Mouse (Mus musculus) cerebellum, adult 11 months (tissue): ENCODE measurements at regions not wholly inside any gene's neighbourhood (a gene's known extent, or its start where the extent isn't known, plus 50 kb on each side); places are given as distances from the start of the nearest gene placed in this dataset.

Experiments used
- DNase-seq: peaks from one replicate; pipeline ENCODE4 v3.0.0; 2022

DNA sequence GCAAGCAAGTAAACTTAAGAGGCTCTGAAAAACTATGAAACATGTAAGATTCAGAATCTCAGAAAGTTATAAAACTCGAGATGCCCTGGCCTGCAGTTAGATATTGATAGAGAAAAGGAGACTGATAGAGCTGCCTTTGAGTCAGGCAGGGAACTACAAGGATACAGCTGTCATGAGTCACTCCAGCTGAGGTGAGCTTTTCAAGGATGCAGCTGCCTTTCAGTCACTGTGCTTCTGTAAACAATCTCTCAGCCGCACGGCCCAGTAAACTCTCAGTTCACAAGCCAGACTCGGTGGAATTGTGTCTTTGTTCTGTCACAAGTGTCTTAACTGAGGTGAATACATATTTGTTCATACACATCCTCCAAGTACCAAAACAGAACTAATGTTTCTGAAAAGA is 334.9 kb upstream of the Rsrc1 start:
- no peak for DNase-seq

DNA sequence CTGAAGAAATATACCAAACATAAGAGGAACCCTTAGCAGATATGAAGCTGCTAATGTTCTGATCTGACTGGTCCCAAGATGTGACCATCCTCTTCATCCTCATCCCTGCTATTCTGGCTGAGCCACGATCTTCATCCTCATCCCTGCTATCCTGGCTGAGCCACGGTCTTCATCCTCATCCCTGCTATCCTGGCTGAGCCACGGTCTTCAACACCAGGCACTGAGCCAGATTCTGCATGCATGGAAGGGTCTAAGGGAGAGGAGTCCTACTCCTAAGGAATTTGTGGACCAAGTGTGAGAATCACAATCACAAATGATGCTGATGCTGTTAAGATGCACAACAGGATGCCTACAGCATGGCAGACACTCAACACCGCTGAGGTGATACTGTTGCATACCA is 331.9 kb upstream of the Rsrc1 start:
- DNase-seq = no peak

DNA sequence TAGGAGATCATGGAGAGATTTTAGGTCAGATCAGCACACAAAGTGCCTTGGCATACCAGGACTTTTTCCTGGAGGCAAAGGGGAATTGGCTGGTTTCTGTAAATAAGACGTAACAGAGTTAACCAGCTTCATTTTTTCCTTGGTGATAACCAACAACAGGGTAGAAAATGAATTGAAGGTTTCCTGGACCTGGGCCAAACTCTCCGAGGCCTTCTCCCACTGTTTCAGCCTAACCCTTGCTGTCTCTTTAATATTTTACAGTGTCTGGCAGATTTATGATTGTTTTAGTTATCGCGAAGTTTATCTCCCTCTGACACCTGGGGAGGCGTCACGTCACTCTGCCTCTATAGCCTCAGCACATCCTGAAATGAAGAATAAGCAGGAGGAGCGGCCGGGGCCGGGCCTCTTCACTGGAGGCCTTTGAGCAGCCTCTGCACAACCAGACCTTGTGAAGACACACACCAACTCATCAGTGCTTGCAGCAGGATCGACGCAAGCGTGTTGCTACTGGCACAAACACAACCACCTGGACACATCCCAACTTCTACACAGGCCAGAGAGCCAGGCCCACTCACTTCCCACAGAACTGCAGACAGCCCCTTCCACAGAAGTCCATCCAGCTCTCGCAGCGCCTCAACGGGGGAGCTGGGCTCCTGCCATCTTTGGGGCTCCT is 331.0 kb upstream of the Rsrc1 start:
- DNase-seq = peak; percentile 16

DNA sequence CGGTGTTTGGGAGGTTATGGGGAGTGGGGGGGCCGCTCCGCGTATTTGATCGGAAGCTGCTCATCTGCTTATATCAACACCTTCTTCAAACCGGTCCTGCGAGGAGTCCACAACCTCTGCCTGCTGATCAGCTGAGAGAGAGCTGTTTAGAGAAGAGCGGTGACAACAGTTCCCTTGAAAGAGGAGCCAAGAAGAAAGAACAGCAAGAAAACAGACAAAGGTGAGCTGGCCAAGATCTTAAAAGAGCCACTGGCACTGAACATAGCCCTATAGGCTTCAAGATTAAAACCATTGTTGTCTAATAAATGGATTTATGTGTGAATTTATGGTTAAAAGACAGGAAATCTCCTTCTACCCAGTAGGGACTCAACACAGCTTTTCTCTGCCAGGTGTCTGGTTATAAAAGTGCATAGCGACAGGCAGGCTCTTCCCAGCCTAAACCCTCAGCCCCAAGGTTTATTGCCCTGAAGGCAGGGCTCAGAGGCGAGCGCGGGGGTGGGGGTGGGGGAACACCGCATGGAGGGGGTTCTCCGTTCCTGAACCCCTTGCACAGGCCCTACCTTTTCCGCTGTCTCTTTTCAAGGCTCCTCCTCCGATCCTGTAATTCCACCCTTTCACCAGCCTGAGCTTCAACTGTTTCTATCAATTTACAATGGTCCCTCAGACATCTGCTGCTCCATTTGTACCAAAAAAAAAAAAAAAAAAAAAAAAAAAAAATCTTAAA is 330.3 kb upstream of the Rsrc1 start:
- no peak for DNase-seq

DNA sequence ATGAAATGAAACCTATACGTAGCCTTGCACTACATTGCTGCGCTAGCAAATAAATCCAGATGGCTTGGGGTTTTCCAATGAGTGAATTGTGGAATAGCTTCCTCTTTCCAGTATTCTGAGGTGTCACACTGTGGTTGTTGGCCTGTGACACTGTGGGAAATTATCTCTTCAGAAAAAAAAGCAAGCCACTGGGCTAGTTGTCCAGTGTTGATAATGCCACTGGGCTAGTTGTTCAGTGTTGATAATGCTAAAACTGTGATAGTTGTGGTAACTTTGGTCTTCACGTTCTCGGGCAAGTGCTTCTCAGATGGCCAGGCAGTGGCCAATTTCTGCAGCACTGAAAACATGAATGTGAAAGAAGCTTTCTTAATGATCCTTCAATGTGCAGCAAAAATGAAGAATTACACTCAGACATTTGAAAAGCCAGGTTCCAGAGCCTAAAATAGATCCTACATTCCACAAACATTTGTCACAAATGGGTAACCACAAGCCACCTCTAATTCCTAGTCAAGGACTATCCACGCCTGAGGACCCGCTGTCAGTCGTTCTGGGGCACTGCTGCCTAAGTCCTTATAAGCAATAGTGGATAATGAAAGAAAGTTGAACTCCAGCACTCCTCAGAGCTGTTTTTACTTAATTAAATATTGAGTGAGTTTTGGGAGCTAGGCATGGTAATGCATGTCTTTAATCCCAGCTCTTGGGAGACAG is 328.9 kb upstream of the Rsrc1 start:
- DNase-seq = no peak

DNA sequence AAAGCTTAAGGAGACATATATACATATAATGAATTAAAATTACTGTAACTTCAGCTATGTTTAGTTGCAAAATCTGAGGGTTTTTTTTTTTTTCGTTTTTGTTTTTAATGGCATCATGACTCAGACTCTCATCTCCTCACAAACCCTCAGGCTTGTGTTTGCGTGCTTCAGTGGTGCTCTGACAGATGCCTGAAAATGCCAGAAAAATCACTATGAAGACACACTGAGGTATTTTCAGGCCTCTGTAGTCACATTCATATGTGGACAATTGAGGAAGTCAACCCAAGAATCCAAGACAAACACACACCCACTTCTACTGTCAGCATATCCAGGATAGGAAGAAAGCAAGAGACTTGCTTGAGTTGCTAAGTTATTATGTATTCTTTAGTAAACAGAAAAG is 327.2 kb upstream of the Rsrc1 start:
- DNase-seq = no peak

DNA sequence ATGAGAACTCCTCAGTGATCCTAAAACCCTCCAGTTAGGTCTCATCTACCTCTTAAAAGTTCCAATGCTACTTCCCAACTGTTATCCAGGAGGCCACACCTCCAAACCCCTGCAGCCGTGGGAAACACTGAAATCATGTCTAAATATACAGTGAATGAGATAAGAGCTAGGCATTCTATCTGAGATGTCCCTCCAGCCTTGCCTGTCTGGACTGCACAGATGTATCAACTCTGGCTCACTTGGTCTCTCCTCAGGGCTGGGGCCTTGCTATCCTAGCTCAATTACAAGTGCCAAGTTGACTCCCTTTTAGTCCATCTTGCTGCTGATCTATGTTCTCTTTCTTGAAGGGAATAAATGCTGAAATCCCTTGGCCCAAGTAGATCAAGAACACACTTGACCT is 326.3 kb upstream of the Rsrc1 start:
- no peak for DNase-seq

DNA sequence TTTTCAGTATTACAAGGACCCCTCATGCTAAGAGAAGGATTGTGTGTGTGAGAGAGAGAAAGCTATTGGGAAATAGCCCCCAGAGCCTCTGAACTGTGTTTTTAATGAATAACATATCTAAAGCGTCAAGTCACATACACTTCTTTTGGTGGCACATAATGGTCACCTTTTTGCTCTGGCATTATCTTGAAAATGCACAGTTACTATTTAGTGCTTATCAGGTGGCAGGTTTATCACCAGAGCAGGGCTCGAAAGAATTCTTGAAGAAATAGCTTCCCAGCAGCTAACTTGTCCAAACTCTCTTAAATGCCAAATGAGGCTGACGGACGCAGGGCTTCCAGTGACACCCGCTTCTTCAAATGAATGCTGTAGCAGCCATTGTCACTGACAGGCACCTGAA is 324.7 kb upstream of the Rsrc1 start:
- DNase-seq = no peak

DNA sequence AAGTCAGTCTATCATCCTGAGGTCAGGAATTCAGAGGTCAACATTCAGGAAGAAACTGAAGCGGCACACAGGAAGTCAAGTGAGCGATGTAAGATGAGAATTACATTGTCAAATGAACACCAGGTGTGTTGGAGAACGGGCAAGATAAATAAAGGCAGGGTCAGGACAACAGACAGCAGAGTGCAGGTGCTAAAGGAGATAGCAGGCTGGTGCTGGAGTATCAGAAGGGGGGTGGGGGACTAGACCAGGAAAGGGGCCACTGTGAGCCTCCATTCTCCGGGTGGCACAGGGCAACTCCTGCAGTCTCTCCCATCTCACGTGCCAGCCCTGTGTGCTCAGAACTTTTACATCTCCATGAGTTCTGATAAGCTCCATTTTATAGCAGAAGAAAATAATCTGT is 320.6 kb upstream of the Rsrc1 start:
- no peak for DNase-seq

DNA sequence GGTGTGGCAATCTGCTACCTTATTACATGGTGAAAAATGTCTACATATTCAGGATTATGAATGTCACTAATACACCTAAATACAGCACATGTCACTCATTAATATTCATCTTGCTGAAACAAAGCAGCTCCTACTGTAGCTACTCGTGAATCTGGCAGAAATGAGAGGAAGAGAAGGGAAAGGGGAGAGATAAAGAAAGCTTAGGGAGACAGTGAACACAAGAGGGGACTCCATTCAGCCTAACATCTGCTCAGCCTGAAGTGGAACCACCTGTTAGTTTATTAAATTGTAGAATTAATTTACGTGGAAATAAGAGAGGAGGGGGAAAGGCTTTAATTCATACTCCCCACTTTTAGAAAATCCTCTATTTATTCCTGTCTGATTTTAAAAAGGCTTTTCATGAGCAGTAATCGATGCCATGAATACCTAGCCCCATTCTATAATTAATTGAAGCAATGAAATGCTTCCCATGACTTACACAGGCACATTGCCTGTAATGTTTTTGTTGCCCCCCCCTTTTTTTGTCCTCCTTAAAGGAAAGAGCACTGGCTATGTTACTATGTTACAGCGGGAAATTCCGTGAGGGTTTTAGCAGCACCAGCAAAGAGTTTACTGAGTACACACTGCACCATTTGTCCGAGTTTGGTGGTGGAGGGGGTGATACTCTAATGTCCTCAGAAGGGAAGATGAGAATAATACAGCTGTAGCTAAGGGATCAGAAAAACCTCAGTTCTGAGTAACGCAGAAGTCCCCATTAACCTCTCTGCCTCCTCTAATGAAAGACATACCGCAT is 319.2 kb upstream of the Rsrc1 start:
- DNase-seq = no peak

DNA sequence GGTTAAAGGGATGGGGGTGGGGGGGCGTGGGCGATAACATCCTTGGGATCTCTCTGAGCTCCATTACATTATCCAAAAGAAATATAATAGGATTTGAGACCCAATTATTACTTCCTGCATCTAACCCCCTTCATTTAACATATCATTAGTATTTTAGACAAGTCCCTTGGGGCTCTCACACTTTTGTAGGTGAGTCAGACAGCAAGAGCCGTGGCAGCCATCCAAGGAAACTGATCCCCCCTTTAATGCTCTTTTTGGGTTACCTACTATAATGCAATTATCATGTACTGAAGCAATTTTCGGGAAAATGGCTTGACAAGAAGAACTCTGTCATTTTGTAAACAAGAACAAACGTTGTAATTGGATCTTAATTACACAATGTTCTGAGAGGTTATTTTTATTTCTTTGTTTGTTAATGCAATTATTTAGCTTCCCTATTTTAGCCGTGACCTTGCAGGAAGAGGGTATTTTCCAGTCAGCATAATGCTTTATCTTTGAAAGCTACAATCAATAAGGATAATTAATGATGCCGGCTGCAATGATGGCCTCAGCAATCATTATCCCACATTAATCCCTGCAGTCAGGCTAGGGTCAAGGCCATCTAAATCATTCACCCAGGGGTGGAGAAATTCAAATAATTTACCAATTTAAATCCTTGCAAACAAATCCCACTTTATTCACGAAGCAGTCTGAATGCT is 297.5 kb upstream of the Rsrc1 start:
- DNase-seq = no peak

DNA sequence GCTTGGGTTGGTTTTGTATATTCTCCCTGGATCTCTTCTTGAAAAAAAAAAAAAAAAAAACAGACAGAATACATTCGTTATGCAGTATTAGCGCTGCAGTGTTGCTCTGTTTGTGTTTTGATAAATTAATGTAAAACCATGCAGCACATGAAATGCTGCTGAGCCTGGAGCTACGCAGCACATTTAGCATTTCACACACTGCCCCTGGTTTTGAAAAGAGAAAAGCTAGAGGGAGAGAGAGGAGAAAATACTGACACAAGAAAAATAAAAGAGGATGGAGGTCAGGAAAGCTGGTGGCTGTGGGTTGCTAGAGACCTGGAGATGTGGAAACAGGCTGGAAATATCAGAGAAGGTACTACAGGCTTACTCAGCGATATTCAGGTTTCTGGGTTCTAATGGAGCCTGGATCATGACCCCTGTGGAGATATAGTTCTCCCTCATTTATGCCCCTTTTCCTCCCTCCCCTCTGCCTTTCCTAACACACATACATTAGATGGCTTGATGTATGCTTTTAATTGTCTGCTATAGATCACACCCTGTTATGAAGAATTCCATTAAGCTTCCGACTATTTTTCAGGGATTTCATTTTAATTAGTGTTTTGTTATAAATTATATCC is 296.8 kb upstream of the Rsrc1 start:
- DNase-seq = no peak

DNA sequence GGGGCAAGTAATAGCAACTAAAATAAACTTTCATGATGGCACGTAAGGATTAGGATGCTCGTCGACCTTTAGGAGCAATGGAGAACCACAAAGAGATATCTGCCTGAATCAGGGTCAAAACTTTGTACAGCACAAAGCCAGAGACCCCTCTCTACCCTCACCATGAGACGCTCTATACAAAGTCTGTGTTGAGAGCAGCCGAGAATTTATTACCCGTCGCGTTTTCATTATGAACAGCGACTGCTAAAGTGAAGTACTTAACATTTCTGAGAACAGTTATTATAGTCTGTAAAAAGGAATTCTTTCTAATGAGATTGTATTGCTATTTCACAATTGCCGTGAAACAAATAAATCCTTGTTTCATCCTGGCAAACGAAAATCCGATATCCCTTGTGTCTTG is 296.1 kb upstream of the Rsrc1 start:
- DNase-seq = no peak

DNA sequence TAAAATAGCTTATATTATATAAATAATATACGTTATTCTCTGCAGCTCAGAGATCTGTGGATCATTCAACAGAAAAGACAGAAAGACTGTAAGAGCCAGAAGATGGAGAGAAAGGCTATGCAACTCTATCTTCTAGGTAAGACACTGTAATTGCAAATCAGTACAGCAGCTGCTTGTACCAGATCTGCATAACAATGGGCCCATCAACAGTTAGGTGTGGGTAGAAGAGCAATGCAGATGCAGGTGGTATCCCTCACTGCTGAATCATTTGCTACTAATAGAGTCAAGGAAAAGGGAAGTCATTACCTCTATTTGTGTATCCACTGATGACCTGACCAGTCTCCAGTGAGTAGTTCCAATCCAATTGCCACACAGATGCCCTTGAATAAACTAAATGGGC is 294.1 kb upstream of the Rsrc1 start:
- no peak for DNase-seq

DNA sequence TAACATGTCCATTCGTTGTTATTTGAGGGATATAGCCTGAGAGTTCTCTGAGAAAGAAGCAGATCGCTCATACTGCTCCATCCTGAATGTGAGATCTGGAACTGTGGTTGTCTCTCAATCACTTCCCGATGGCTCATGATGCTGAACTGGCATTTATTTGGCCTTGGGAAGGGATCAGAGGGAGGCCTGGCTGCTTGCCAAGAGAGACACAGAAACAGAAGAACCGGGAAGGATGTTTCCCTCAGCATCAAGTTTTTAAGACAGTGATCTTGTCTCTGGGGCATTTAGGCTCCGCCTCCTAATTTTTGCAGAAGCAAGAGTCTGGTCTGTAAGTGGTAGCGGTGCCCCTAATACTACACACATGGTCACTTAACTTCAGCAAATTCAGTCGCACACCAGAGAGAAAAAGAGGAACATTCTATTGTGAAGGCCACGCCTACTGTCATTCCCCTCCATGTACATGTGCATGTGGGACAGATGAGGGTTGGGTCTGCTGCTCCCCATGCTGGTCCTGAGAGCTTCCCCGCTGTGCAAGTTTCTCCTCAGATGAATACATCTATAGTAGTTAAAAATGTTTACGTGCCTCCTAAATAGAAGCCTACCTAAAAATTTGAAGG is 290.2 kb upstream of the Rsrc1 start:
- DNase-seq = no peak

DNA sequence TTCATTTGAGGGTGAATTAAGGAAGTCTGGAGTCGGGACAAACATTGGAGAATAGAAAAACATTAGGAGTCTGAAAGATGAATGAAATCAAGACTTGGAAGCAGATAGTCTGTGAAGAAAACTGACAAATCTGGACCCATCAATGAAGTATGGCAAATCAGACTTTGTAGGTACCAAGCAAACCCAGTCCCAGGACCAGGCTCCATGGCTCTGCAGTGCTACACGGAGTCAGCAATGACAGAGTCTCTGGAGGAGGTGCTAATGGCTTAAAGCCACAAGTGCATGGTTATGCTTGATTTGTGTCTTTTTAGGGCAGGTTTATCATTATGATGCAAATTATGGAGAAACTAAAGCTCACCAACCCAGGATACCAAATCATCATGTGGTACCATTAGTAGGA is 286.1 kb upstream of the Rsrc1 start:
- DNase-seq = no peak

DNA sequence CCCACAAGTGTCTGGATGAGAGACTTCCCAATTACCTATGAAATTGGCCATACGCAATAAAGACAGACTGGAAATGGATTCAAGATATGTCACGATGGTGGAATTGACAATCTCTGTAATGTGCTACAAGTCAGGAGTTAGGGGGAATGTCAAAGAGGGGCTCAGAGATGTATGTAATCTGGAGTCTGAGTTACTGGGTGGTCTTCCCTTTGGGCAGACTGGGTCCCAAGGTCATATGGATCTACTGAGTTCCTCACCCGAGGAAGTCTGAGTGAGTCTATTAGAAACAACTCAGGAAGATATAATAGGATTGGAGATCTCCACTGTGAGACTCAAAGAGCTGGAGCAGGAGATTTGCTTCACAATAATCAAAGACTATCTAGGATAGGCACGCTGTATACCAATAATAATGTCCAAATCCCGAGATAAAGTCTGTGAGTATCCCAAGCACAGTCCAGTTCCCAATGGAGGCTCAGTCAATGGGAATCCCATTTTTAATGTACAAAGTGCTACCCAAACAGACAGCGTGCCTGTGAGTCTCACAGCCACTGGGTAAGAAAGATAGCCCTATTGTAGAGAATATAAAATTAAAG is 285.4 kb upstream of the Rsrc1 start:
- no peak for DNase-seq

DNA sequence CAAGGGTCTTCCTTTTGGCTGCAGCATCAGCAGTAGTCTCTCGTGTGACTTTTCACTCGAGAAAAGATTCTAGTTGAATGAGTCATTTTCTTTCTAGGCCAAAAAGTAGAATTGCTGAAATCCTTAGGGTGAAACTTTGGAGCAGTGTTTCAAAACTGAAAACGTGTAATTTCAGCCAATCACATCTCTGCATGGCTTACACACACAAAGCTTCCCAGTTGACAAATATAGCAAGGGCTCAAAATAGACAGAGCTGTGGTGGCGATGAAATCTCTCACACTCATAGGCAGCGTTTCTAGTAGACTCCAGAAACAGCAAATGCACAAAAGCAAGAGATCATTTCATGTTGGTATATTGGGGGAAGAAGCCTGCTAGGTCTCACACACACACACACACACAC is 283.1 kb upstream of the Rsrc1 start:
- no peak for DNase-seq

DNA sequence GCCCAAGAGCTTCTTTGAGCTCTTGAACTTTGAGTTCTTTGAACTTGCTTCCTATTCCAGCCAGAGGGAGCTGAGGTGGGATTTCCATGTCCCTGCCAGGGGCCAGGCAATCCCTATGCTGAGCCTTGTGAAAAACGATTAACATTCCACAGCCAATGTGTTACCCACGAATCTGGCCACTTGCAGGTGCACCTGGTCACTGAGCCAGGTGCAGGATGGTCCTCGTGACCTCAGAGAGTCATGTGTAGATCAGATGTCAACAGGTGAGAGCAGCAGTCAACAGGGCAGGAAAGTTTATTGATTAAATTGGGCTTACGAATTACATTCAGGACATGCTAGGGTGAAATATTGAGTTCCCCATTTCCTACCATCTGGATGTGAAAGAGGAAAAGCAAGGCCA is 275.4 kb upstream of the Rsrc1 start:
- DNase-seq = no peak

DNA sequence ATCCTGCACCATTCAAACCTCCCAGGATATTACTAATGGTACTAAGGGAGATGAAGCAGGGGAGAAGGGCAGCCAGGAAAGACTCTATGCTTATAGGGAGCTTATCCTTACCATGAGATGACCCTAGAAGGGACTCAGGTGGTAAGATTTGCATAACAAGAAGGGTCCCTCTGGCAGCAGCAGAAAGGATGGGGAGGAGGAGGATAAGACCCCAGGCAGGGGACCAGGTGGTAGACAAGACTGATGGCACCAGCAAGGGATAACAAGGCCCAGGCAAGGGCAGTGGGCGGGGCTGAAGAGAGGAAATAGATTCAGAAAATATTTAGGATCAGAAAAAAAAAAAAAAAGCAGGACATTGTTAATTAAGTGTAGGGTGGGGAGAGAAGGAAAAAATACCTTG is 245.7 kb upstream of the Rsrc1 start:
- DNase-seq = no peak
